Mouse (Mus musculus) macrophage (primary cell): ENCODE data around the gene Akt1. TPM values are rescaled to one million over a fixed set of nuclear protein-coding genes. Genes with fewer than 3 reads are reported as not detected.

Experiments used
- H3K27ac ChIP-seq: fragments of 350-480 bp; formaldehyde crosslinking; 2 replicates; pipeline ENCODE4 v1.9.0; 2021
- H3K36me3 ChIP-seq: fragments of 350-480 bp; formaldehyde crosslinking; 2 replicates; pipeline ENCODE4 v1.9.0; 2021; ENCODE audit errors: inconsistent target
- H3K4me3 ChIP-seq: fragments of 350-480 bp; formaldehyde crosslinking; 2 replicates; pipeline ENCODE4 v1.9.0; 2021; ENCODE audit errors: inconsistent target
- H3K79me2 ChIP-seq: fragments of 350-480 bp; formaldehyde crosslinking; 2 replicates; pipeline ENCODE4 v1.9.0; 2021; ENCODE audit errors: inconsistent target
- WGBS: methylation state at CpG from one replicate; pipeline ENCODE4 v1.1.7; 2026; ENCODE audit warnings: inconsistent platforms; ENCODE audit not compliant: missing documents; 5-methylcytosine and 5-hydroxymethylcytosine counted together
- polyA plus RNA-seq: library from polyadenylated mRNA; stranded (reverse); fragments of 250-400 nt; gene quantifications from 3 replicates; pipeline ENCODE4 v1.2.4, GENCODE M21; 2018; ENCODE audit warnings: inconsistent platforms

The Akt1 gene
- polyA plus RNA-seq, 1 experiment from 2014 or later: 203 TPM

- H3K27ac ChIP-seq: peak overlapping the region; percentile 98
- 83% methylated on average over 11 of the region's 11 CpGs for WGBS
- no peaks in the 10 kb centered on the region for H3K36me3 ChIP-seq
- peak overlapping the region; percentile 24; the same call in 1 of the 2 replicates for H3K4me3 ChIP-seq
- no peaks in the 10 kb centered on the region for H3K79me2 ChIP-seq
Measured at GRCm38 (mm10) chr12:112632084-112632777, 42.5 kb downstream of the Akt1 start.

- H3K4me3 ChIP-seq: no peak overlapping the region
- H3K79me2 ChIP-seq: no peaks in the 10 kb centered on the region
- no peaks in the 10 kb centered on the region for H3K36me3 ChIP-seq
- peak overlapping the region; percentile 98 for H3K27ac ChIP-seq
- 7% methylated on average over 1 of the region's 1 CpGs for WGBS
Measured at GRCm38 (mm10) chr12:112631472-112631871, 43.2 kb downstream of the Akt1 start.

- Histone ChIP-seq H3K36me3 (no peaks in the 10 kb centered on the region), H3K79me2 (no peaks in the 10 kb centered on the region), H3K4me3 (no peak overlapping the region), H3K27ac (peak overlapping the region; percentile 98)
- WGBS: 95% methylated on average over 5 of the region's 5 CpGs
Measured at GRCm38 (mm10) chr12:112630796-112631195, 43.9 kb downstream of the Akt1 start.

GRCm38 (mm10) chr12:112630029-112630428 is 44.7 kb downstream of the Akt1 start:
- 78% methylated on average over 7 of the region's 12 CpGs for WGBS
- Histone ChIP-seq H3K27ac (peak overlapping the region; percentile 98), H3K36me3 (no peaks in the 10 kb centered on the region), H3K4me3 (no peak overlapping the region), H3K79me2 (no peaks in the 10 kb centered on the region)

- WGBS: under 1% methylated on average over 19 of the region's 19 CpGs
- peak overlapping the region; percentile 98 for H3K27ac ChIP-seq
- H3K36me3 ChIP-seq: no peaks in the 10 kb centered on the region
- peak overlapping the region; percentile 3; the same call in 1 of the 2 replicates for H3K4me3 ChIP-seq
- H3K79me2 ChIP-seq: no peaks in the 10 kb centered on the region
Measured at GRCm38 (mm10) chr12:112628928-112629721, 45.6 kb downstream of the Akt1 start.

- H3K36me3 ChIP-seq: no peaks in the 10 kb centered on the region
- peak overlapping the region; percentile 98 for H3K27ac ChIP-seq
- 19% methylated on average over 6 of the region's 6 CpGs for WGBS
- no peaks in the 10 kb centered on the region for H3K79me2 ChIP-seq
- no peak overlapping the region; the same call in 1 of the 2 replicates for H3K4me3 ChIP-seq
Measured at GRCm38 (mm10) chr12:112628197-112628596, 46.5 kb downstream of the Akt1 start.

- no peak overlapping the region for H3K4me3 ChIP-seq
- peak overlapping the region; percentile 98 for H3K27ac ChIP-seq
- no peaks in the 10 kb centered on the region for H3K79me2 ChIP-seq
- 61% methylated on average over 6 of the region's 7 CpGs for WGBS
- H3K36me3 ChIP-seq: no peaks in the 10 kb centered on the region
Measured at GRCm38 (mm10) chr12:112627097-112627881, 47.4 kb downstream of the Akt1 start.

GRCm38 (mm10) chr12:112626455-112626854 is 48.2 kb downstream of the Akt1 start:
- 84% methylated on average over 6 of the region's 6 CpGs for WGBS

GRCm38 (mm10) chr12:112625700-112626099 is 49.0 kb downstream of the Akt1 start:
- Histone ChIP-seq H3K79me2 (peaks cover 9% of the 10 kb centered on the region; the same call in 1 of the 2 replicates), H3K27ac (no peak overlapping the region), H3K36me3 (no peaks in the 10 kb centered on the region), H3K4me3 (no peak overlapping the region)
- WGBS: 89% methylated on average over 4 of the region's 4 CpGs

More at GRCm38 (mm10) chr12:112626455-112626854, 48.2 kb downstream of the Akt1 start:
- H3K27ac ChIP-seq: peak overlapping the region; percentile 98
- H3K36me3 ChIP-seq: no peaks in the 10 kb centered on the region
- no peak overlapping the region for H3K4me3 ChIP-seq
- H3K79me2 ChIP-seq: peaks cover 1% of the 10 kb centered on the region; the same call in 1 of the 2 replicates

GRCm38 (mm10) chr12:112623742-112624141 is 50.9 kb downstream of the Akt1 start:
- 31% methylated on average over 2 of the region's 2 CpGs for WGBS
- Histone ChIP-seq H3K27ac (no peak overlapping the region), H3K36me3 (no peaks in the 10 kb centered on the region), H3K4me3 (no peak overlapping the region), H3K79me2 (peaks cover 14% of the 10 kb centered on the region; the same call in 1 of the 2 replicates)

GRCm38 (mm10) chr12:112621900-112622299 is 52.8 kb downstream of the Akt1 start:
- 44% methylated on average over 3 of the region's 3 CpGs for WGBS
- Histone ChIP-seq H3K79me2 (peaks cover 14% of the 10 kb centered on the region; the same call in 1 of the 2 replicates), H3K36me3 (no peaks in the 10 kb centered on the region), H3K27ac (peak overlapping the region; percentile 91), H3K4me3 (no peak overlapping the region)

- Histone ChIP-seq H3K4me3 (peak overlapping the region; percentile 68), H3K27ac (peak overlapping the region; percentile 91), H3K79me2 (peaks cover 14% of the 10 kb centered on the region; the same call in 1 of the 2 replicates), H3K36me3 (no peaks in the 10 kb centered on the region)
- 1% methylated on average over 16 of the region's 16 CpGs for WGBS
Measured at GRCm38 (mm10) chr12:112620354-112621061, 54.2 kb downstream of the Akt1 start.

- peaks cover 14% of the 10 kb centered on the region; the same call in 1 of the 2 replicates for H3K79me2 ChIP-seq
- peak within 1 kb of the TSS; percentile 68 for H3K4me3 ChIP-seq
- WGBS: under 1% methylated on average over 43 of the region's 56 CpGs
- peak within 1 kb of the TSS; percentile 91 for H3K27ac ChIP-seq
- H3K36me3 ChIP-seq: no peaks in the 10 kb centered on the region
Measured at GRCm38 (mm10) chr12:112619686-112620353, 54.9 kb downstream of the Akt1 start, which contains the start of gene Adssl1. TSS of gene Adssl1 (plus strand) at chr12:112620045.
